Mouse (Mus musculus) embryonic facial prominence, embryonic 14.5 days (tissue): ENCODE measurements around the gene Xbp1. TPM values are rescaled to one million over a fixed set of nuclear protein-coding genes. Genes with fewer than 3 reads are reported as not detected.
"Not testable (repeated sequence)": the region's sequence is repeated elsewhere in the genome, so short reads cannot be mapped to it uniquely, and the experiment has no call there.

Experiments
- ATAC-seq: fragments of 200-750 bp; cut with Nextera tagmentation; 2 replicates; pipeline ENCODE4 v1.8.0; 2017; ENCODE audit warnings: low read depth, moderate number of reproducible peaks, moderate TSS enrichment
- DNase-seq: peaks from one replicate; pipeline ENCODE4 v3.0.0-alpha.2; 2015; ENCODE audit warnings: low spot score
- H3K27ac ChIP-seq: fragments of 300-500 bp; sonication (generic); replicated peaks from 2 replicates; pipeline ENCODE4 v1.5.1; 2014; ENCODE audit warnings: low read depth, mild to moderate bottlenecking, low read length, moderate library complexity
- H3K27me3 ChIP-seq: fragments of 300-500 bp; sonication (generic); replicated peaks from 2 replicates; pipeline ENCODE4 v1.6.1; 2014; ENCODE audit warnings: low read length; ENCODE audit not compliant: control insufficient read depth, insufficient read depth
- H3K36me3 ChIP-seq: fragments of 300-500 bp; sonication (generic); 2 replicates; pipeline ENCODE4 v1.6.1; 2014; ENCODE audit warnings: low read length, mixed read lengths; ENCODE audit not compliant: control insufficient read depth, insufficient read depth
- H3K4me1 ChIP-seq: fragments of 300-500 bp; sonication (generic); 2 replicates; pipeline ENCODE4 v1.6.1; 2014; ENCODE audit warnings: antibody characterized with exemption, low read length; ENCODE audit not compliant: control insufficient read depth, insufficient read depth
- H3K4me2 ChIP-seq: fragments of 300-500 bp; sonication (generic); 2 replicates; pipeline ENCODE4 v1.6.1; 2014; ENCODE audit warnings: low read depth, mild to moderate bottlenecking, low read length, moderate library complexity, mixed read lengths
- H3K4me3 ChIP-seq: fragments of 300-500 bp; sonication (generic); 2 replicates; pipeline ENCODE4 v1.5.1; 2014; ENCODE audit warnings: low read depth, mild to moderate bottlenecking, low read length
- H3K9ac ChIP-seq: fragments of 300-500 bp; sonication (generic); 2 replicates; pipeline ENCODE4 v1.6.1; 2014; ENCODE audit warnings: low read depth, mild to moderate bottlenecking, low read length, moderate library complexity, mixed read lengths
- H3K9me3 ChIP-seq: fragments of 300-500 bp; sonication (generic); 2 replicates; pipeline ENCODE4 v1.6.1; 2016; ENCODE audit warnings: low read length; ENCODE audit not compliant: control insufficient read depth
- WGBS: fragments of 180-500 bp; shearing (Covaris S2); extraction: QIAGEN DNeasy Blood & Tissue Kit; methylation state at CpG from one replicate; pipeline ENCODE4 v1.1.7; 2014; 5-methylcytosine and 5-hydroxymethylcytosine counted together
- polyA plus RNA-seq: library from polyadenylated mRNA; unstranded; fragments of >200 nt; fragmentation: Nextera tagmentation; extraction: Ambion mirVana; gene quantifications from 2 replicates; pipeline ENCODE4 v1.2.1, GENCODE M21; 2014

The Xbp1 gene
- polyA plus RNA-seq, result 205 and 223 TPM in 2 replicates

DNA sequence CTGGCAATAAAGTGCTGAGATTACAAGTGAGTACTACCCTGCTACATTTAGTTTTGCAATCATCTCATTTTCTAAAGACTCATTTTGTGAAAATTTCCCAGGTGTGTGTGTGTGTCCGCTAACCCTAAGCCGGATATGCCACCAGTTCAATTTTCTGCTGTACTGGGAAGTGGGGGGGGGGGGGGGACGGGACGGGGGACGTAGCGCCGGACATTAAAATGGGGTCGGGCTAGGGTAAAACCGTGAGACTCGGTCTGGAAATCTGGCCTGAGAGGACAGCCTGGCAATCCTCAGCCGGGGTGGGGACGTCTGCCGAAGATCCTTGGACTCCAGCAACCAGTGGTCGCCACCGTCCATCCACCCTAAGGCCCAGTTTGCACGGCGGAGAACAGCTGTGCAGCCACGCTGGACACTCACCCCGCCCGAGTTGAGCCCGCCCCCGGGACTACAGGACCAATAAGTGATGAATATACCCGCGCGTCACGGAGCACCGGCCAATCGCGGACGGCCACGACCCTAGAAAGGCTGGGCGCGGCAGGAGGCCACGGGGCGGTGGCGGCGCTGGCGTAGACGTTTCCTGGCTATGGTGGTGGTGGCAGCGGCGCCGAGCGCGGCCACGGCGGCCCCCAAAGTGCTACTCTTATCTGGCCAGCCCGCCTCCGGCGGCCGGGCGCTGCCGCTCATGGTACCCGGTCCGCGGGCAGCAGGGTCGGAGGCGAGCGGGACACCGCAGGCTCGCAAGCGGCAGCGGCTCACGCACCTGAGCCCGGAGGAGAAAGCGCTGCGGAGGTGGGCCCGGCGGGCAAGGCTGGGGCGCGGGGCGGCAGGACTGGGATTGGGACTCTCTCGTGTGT lies at the start of gene Xbp1:
Gene Xbp1 (plus strand): TSS at position 248 of the 854 bp plus-strand sequence.
- 0% methylated on average over 32 of the region's 72 CpGs for WGBS
- ATAC-seq, result peak; percentile 98

DNA sequence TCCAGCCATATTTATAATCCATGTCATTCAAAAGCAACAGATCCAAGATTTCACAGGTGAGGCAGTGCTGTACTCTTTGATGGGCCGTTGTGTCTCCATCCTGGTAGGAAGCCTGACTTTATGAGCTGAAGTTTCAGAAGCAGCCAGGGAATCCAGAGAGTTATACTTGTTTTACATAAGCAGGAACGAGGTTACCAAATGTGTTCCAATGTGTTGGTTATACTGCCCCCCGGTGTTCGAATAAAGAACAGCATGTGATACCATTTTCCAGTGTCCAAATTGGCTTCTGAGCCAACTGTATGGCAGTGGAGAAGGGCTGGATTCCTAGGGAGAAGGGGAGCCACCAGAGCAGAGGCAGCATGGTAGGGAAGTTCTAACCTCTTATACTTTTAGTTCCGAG lies 46.3 kb upstream of the Xbp1 start:
- no peak overlapping the region for H3K4me3 ChIP-seq
- DNase-seq (peak; percentile 78), ATAC-seq (no peak)
- H3K9me3 ChIP-seq, result no peaks in the 10 kb centered on the region
- no peaks in the 10 kb centered on the region for H3K4me1 ChIP-seq
- H3K9ac ChIP-seq, result no peak overlapping the region
- no peak overlapping the region for H3K27ac ChIP-seq
- WGBS, result 21% methylated on average over 5 of the region's 5 CpGs
- H3K4me2 ChIP-seq, result no peak overlapping the region
- H3K36me3 ChIP-seq, result no peaks in the 10 kb centered on the region
- H3K27me3 ChIP-seq, result no peaks in the 10 kb centered on the region

More for the DNA sequence above, at the start of gene Xbp1:
- Histone ChIP-seq H3K9me3 (no peaks in the 10 kb centered on the region), H3K4me3 (peak within 1 kb of the TSS; percentile 85), H3K9ac (peak within 1 kb of the TSS; percentile 96), H3K4me2 (peak within 1 kb of the TSS; percentile 68), H3K27ac (peak within 1 kb of the TSS; percentile 93), H3K36me3 (peaks cover 35% of the 10 kb centered on the region), H3K27me3 (no peaks in the 10 kb centered on the region), H3K4me1 (peaks cover 12% of the 10 kb centered on the region)
- peak; percentile 98 for DNase-seq

DNA sequence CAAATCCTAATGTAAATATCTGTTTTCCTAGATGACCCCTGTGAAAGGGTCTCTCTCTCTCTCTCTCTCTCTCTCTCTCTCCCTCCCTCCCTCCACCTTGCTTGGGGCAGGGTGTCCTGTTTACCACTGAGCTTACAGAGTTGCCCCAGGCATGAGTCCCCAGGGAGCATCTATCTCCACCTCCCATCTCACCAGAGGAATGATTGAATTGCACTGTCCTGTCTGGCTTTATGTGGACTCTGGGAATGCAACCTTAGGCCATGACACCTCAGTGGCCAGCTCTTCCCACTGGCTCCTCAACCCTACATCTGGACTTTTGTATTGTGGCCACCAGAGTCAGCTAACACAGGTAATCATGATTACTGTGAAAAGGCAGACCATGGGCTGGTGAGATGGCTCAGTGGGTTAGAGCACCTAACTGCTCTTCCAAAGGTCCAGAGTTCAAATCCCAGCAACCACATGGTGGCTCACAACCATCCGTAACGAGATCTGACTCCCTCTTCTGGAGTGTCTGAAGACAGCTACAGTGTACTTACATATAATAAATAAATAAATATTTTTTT lies 44.8 kb upstream of the Xbp1 start:
- not testable (repeated sequence) for H3K27ac ChIP-seq, H3K27me3 ChIP-seq, H3K4me1 ChIP-seq, H3K9me3 ChIP-seq, H3K4me2 ChIP-seq, H3K9ac ChIP-seq, H3K4me3 ChIP-seq, H3K36me3 ChIP-seq, DNase-seq, ATAC-seq
- WGBS, result 80% methylated on average over 2 of the region's 2 CpGs

DNA sequence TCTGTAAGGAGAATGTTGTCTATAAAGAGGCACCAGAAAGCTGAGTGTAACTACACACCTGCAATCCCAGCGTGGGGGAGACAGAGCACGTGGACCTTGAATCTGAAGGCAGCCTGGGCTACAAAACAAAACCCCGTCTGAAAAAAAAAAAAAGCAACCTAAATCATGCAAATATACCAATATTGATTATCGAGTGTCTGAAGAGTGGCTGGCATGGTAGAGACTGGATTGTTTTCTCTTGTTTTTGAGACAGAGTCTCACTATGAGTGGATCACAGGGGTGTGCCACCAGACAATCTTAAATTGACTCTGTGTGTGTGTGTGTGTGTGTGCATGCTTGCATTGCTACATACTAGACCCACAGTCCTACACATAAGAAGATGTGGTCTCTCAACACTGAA lies 43.7 kb upstream of the Xbp1 start:
- Histone ChIP-seq H3K4me3 (no peak overlapping the region), H3K27ac (no peak overlapping the region), H3K36me3 (no peaks in the 10 kb centered on the region), H3K27me3 (no peaks in the 10 kb centered on the region), H3K4me1 (no peaks in the 10 kb centered on the region), H3K9ac (no peak overlapping the region), H3K9me3 (no peaks in the 10 kb centered on the region), H3K4me2 (no peak overlapping the region)
- ATAC-seq, result no peak
- DNase-seq, result no peak
- 89% methylated on average over 4 of the region's 4 CpGs for WGBS

DNA sequence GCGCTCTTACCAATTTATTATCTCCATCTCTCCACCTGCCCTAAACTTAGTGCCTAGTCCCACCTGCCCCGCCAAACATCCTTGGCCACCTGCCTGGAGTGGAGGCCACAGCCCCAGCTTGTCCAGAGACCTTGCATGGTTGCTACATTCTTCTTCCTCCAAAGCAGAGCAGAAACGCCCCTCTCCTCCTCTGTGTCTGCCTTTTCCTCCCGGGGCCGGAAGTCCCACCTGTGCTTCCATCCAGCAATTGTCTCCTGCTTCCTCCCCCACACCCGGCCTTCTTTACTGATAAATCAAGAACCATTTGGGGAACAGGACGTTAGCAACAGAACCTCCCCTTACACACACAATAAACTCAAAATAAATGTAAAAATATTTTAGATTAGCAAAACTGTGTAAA lies 42.3 kb upstream of the Xbp1 start:
- Histone ChIP-seq H3K4me2 (no peak overlapping the region), H3K4me3 (no peak overlapping the region), H3K27me3 (no peaks in the 10 kb centered on the region), H3K9me3 (no peaks in the 10 kb centered on the region), H3K4me1 (no peaks in the 10 kb centered on the region), H3K36me3 (no peaks in the 10 kb centered on the region), H3K27ac (no peak overlapping the region), H3K9ac (no peak overlapping the region)
- DNase-seq, result no peak
- ATAC-seq, result no peak
- 77% methylated on average over 7 of the region's 7 CpGs for WGBS

DNA sequence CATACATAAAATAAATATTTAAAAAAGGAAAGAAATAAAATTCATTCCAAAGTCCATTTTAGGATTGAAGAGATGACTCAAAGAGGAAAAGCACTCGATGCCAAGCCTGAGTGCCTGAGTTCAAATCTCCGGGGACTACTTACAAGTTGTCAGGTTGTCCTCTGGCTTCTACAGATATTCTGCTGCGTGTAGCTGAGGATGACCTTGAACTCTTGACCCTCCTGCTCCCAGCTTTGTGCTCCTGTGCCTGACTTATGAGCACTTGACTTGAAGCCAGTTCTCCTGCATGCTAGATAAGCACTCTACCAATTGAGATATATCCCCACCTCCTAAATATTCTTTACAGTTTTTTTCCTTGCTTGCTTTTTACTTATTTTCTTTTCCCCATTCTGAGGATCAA lies 41.6 kb upstream of the Xbp1 start:
- no peak for ATAC-seq

DNA sequence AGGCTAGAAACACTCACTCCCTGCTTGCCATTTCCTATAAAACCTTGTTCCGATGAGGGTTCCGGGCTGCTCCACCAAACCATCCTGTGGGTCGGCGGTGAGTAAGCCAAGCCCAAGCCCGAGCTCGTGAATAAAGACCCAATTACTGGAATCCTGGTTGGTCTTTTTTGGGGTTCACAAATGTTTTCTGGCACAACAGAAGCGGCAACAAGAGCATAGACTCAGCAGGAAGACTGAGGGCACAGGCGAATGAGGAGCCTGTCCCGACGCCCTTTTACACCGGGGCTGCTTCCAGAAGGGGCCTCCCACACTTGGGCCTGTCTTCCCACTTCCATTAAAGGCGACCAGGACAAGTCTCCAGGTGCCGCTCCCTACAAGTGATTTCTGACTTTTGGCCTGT lies 37.9 kb upstream of the Xbp1 start:
- Histone ChIP-seq H3K4me2 (no peak overlapping the region), H3K9me3 (no peaks in the 10 kb centered on the region), H3K27me3 (no peaks in the 10 kb centered on the region), H3K9ac (no peak overlapping the region), H3K27ac (no peak overlapping the region), H3K36me3 (no peaks in the 10 kb centered on the region), H3K4me3 (no peak overlapping the region), H3K4me1 (no peaks in the 10 kb centered on the region)
- no peak for DNase-seq
- WGBS, result 85% methylated on average over 13 of the region's 13 CpGs
- no peak for ATAC-seq

More for the DNA sequence above, 41.6 kb upstream of the Xbp1 start:
- Histone ChIP-seq H3K27ac (no peak overlapping the region), H3K36me3 (no peaks in the 10 kb centered on the region), H3K27me3 (no peaks in the 10 kb centered on the region), H3K4me3 (no peak overlapping the region), H3K4me2 (no peak overlapping the region), H3K4me1 (no peaks in the 10 kb centered on the region), H3K9me3 (no peaks in the 10 kb centered on the region), H3K9ac (no peak overlapping the region)
- no peak for DNase-seq
- 90% methylated on average over 3 of the region's 3 CpGs for WGBS

DNA sequence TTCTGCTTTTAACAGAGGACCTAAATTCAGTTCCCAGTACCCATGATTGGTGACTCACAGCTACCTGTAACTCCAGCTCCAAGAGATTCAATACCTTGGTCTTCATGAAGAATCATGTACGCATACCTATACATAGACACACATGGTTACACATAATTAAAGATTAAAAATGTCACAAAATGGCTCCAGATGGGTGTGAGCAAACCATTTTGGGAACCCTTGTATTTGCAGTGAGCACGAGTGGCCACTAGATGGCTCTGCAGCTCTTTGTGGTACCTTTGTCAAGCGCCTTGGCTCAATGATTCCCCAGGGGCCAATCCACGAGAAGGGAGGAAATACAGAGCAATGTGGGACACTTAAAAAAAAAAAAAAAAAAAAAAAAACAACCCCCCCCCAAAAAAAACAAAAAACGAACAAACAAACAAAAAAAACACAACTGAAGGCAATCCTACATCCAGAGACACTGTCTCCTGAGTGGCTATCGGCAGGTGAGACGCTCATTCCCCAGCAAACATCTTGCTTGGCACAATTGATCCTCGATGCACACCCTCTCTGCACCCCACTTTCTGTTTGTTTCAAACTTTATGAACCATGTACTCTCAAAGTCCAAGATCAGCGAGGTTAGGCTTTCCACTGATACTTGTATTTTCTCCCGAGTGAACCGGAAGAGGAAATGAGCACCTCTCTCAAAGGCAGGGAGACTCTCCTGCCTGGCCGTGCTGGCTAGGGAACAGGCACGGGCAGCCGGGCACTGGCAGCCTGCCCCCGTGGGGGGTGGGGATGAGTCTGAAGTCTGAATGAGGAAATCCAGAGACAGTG lies 35.1 kb upstream of the Xbp1 start:
- peak overlapping the region; percentile 54 for H3K9ac ChIP-seq
- H3K4me2 ChIP-seq, result peak overlapping the region; percentile 60
- DNase-seq (peak; percentile 96), ATAC-seq (peak; percentile 75)
- no peaks in the 10 kb centered on the region for H3K27me3 ChIP-seq
- H3K4me3 ChIP-seq, result peak overlapping the region; percentile 40
- no peaks in the 10 kb centered on the region for H3K9me3 ChIP-seq
- 0 out of 2 replicates have a peak overlapping the region, but pooled peaks have one; percentile 11 for H3K27ac ChIP-seq
- no peaks in the 10 kb centered on the region for H3K4me1 ChIP-seq
- 10% methylated on average over 15 of the region's 15 CpGs for WGBS
- no peaks in the 10 kb centered on the region for H3K36me3 ChIP-seq
